Comparison of ENCODE assay signal across 8 mouse cellular contexts in genomic region chr13:104817696-104818095, GRCm38 (mm10). TPM values are rescaled to one million over a fixed set of nuclear protein-coding genes. Genes with fewer than 3 reads are reported as not detected.
DNase-seq lines count a peak whose midpoint lies in the region; ATAC-seq and TF ChIP-seq lines count a peak whose summit lies in the region.

No protein-coding gene starts in this region.

- H3K27ac ChIP-seq in lung, embryonic 14.5 days (ENCODE audit: low read depth): peak overlapping the region; percentile 65; the same call in 1 of the 2 replicates
- no peak overlapping the region for H3K27ac ChIP-seq in embryonic facial prominence, embryonic 12.5 days
- no peak overlapping the region; the same call in 1 of the 2 replicates for H3K27ac ChIP-seq in intestine, embryonic 14.5 days (ENCODE audit: low read depth)
- no peak overlapping the region for H3K27ac ChIP-seq in midbrain, embryonic 12.5 days (replicated peaks)

- H3K9me3 ChIP-seq in lung, embryonic 14.5 days (ENCODE audit: low read depth, low read length): no peaks in the 10 kb centered on the region
- no peaks in the 10 kb centered on the region for H3K9me3 ChIP-seq in embryonic facial prominence, embryonic 12.5 days
- H3K9me3 ChIP-seq in intestine, embryonic 14.5 days (ENCODE audit: control insufficient read depth, low read length): no peaks in the 10 kb centered on the region
- no peaks in the 10 kb centered on the region for H3K9me3 ChIP-seq in midbrain, embryonic 12.5 days

- no peak for TF ChIP-seq CTCF in lung, embryonic 14.5 days (IDR thresholded peaks at IDR 0.05; ENCODE audit: low read depth)

- H3K27me3 ChIP-seq in lung, embryonic 14.5 days (ENCODE audit: insufficient read depth, low read length): no peaks in the 10 kb centered on the region
- no peaks in the 10 kb centered on the region for H3K27me3 ChIP-seq in embryonic facial prominence, embryonic 12.5 days
- H3K27me3 ChIP-seq in intestine, embryonic 14.5 days (replicated peaks; ENCODE audit: control insufficient read depth, insufficient read depth, low read length): no peaks in the 10 kb centered on the region
- no peaks in the 10 kb centered on the region for H3K27me3 ChIP-seq in midbrain, embryonic 12.5 days

- DNase-seq in lung, embryonic 14.5 days: no peak
- no peak for DNase-seq in lung, postnatal 10 days
- peak; percentile 59 for DNase-seq in intestine, embryonic 14.5 days (ENCODE audit: low spot score)
- DNase-seq in adrenal gland, adult 18-20 months (ENCODE audit: low spot score in 2 of 2): no peak
- DNase-seq in layer of hippocampus, adult 11-12 months (ENCODE audit: low spot score): no peak

- peaks cover 6% of the 10 kb centered on the region for H3K4me1 ChIP-seq in lung, embryonic 14.5 days (ENCODE audit: insufficient read depth)
- peaks cover 19% of the 10 kb centered on the region for H3K4me1 ChIP-seq in embryonic facial prominence, embryonic 12.5 days
- peaks cover 26% of the 10 kb centered on the region for H3K4me1 ChIP-seq in intestine, embryonic 14.5 days (replicated peaks; ENCODE audit: control insufficient read depth, insufficient read depth, low read length)
- peaks cover 20% of the 10 kb centered on the region for H3K4me1 ChIP-seq in midbrain, embryonic 12.5 days

- peak overlapping the region; percentile 58 for H3K4me3 ChIP-seq in lung, embryonic 14.5 days (ENCODE audit: low read depth, low read length)
- peak overlapping the region; percentile 76 for H3K4me3 ChIP-seq in embryonic facial prominence, embryonic 12.5 days
- peak overlapping the region; percentile 75 for H3K4me3 ChIP-seq in intestine, embryonic 14.5 days (ENCODE audit: low read depth, low read length)
- H3K4me3 ChIP-seq in midbrain, embryonic 12.5 days: peak overlapping the region; percentile 80

- WGBS in lung, embryonic 14.5 days: 37% methylated on average over 12 of the region's 12 CpGs
- WGBS in embryonic facial prominence, embryonic 12.5 days: 58% methylated on average over 12 of the region's 12 CpGs
- WGBS in intestine, embryonic 14.5 days: 45% methylated on average over 12 of the region's 12 CpGs
- WGBS in midbrain, embryonic 12.5 days: 55% methylated on average over 12 of the region's 12 CpGs

- H3K9ac ChIP-seq in lung, embryonic 14.5 days: peak overlapping the region; percentile 90
- H3K9ac ChIP-seq in embryonic facial prominence, embryonic 12.5 days: peak overlapping the region; percentile 80
- peak overlapping the region; percentile 90 for H3K9ac ChIP-seq in intestine, embryonic 14.5 days (ENCODE audit: low read length)
- peak overlapping the region; percentile 75 for H3K9ac ChIP-seq in midbrain, embryonic 12.5 days (replicated peaks)

- no peak for ATAC-seq in lung, embryonic 14.5 days (ENCODE audit: insufficient read depth)
- no peak for ATAC-seq in embryonic facial prominence, embryonic 12.5 days (ENCODE audit: insufficient number of reproducible peaks, insufficient read depth, low FRiP score, low TSS enrichment)
- ATAC-seq in intestine, embryonic 14.5 days (replicated peaks; ENCODE audit: low FRiP score, low TSS enrichment, low read depth): no peak
- ATAC-seq in midbrain, embryonic 12.5 days (ENCODE audit: low FRiP score, low read depth): no peak
- ATAC-seq in frontal cortex, adult (ENCODE audit: low TSS enrichment): no peak

- H3K4me2 ChIP-seq in lung, embryonic 14.5 days: peak overlapping the region; percentile 72
- H3K4me2 ChIP-seq in embryonic facial prominence, embryonic 12.5 days (replicated peaks): peak overlapping the region; percentile 69
- peak overlapping the region; percentile 87 for H3K4me2 ChIP-seq in intestine, embryonic 14.5 days (ENCODE audit: low read length)
- H3K4me2 ChIP-seq in midbrain, embryonic 12.5 days (replicated peaks): peak overlapping the region; percentile 77

- H3K36me3 ChIP-seq in lung, embryonic 14.5 days (ENCODE audit: insufficient read depth): no peaks in the 10 kb centered on the region
- H3K36me3 ChIP-seq in embryonic facial prominence, embryonic 12.5 days: no peaks in the 10 kb centered on the region
- H3K36me3 ChIP-seq in intestine, embryonic 14.5 days (ENCODE audit: control insufficient read depth, insufficient read depth, low read length): peaks cover 4% of the 10 kb centered on the region; the same call in 1 of the 2 replicates
- no peaks in the 10 kb centered on the region; the same call in 1 of the 2 replicates for H3K36me3 ChIP-seq in midbrain, embryonic 12.5 days

RNA-seq across cellular contexts. Expression of gene Cwc27, which starts 0.8 kb away (rescaled TPM):
- 30.6 and 33.7 TPM in 2 replicates for polyA plus RNA-seq in lung, embryonic 14.5 days (2014; fragmentation: Nextera tagmentation; extraction: Ambion mirVana)
- 32.3 and 34.5 TPM in 2 replicates for polyA plus RNA-seq in embryonic facial prominence, embryonic 12.5 days (2016; fragmentation: Nextera tagmentation; extraction: Ambion mirVana)
- 31.1 and 31.2 TPM in 2 replicates for polyA plus RNA-seq in intestine, embryonic 14.5 days (2014; fragmentation: Nextera tagmentation; extraction: Ambion mirVana)
- 30.6 and 33.4 TPM in 2 replicates for polyA plus RNA-seq in midbrain, embryonic 12.5 days (2016; fragmentation: Nextera tagmentation; extraction: Ambion mirVana)
- 10 to 100 TPM; 11.6 to 13.0 TPM for total RNA-seq in adrenal gland, adult 18-20 months (2021)

RNA-seq across cellular contexts. Expression of gene Srek1ip1, which starts 25.4 kb away (rescaled TPM):
- 21.6 and 22.8 TPM in 2 replicates for polyA plus RNA-seq in lung, embryonic 14.5 days (2014; fragmentation: Nextera tagmentation; extraction: Ambion mirVana)
- polyA plus RNA-seq in embryonic facial prominence, embryonic 12.5 days (2016; fragmentation: Nextera tagmentation; extraction: Ambion mirVana): 24.5 and 26.6 TPM in 2 replicates
- 23.7 and 23.8 TPM in 2 replicates for polyA plus RNA-seq in intestine, embryonic 14.5 days (2014; fragmentation: Nextera tagmentation; extraction: Ambion mirVana)
- 23.5 and 24.1 TPM in 2 replicates for polyA plus RNA-seq in midbrain, embryonic 12.5 days (2016; fragmentation: Nextera tagmentation; extraction: Ambion mirVana)
- total RNA-seq in adrenal gland, adult 18-20 months (2021): 10 to 100 TPM; 18.1 to 18.2 TPM

RNA-seq across cellular contexts. Expression of gene Shisal2b, which starts 46.0 kb away (rescaled TPM):
- 0.54 TPM in 1 of 2 replicates, not detected in the other for polyA plus RNA-seq in lung, embryonic 14.5 days (2014; fragmentation: Nextera tagmentation; extraction: Ambion mirVana)
- polyA plus RNA-seq in embryonic facial prominence, embryonic 12.5 days (2016; fragmentation: Nextera tagmentation; extraction: Ambion mirVana): 0.39 and 0.67 TPM in 2 replicates
- polyA plus RNA-seq in intestine, embryonic 14.5 days (2014; fragmentation: Nextera tagmentation; extraction: Ambion mirVana): not detected in 2 replicates
- polyA plus RNA-seq in midbrain, embryonic 12.5 days (2016; fragmentation: Nextera tagmentation; extraction: Ambion mirVana): 0.50 and 0.65 TPM in 2 replicates
- not detected for total RNA-seq in adrenal gland, adult 18-20 months (2021)
